8 mouse cellular contexts compared by ENCODE assay signal in the genomic region with DNA sequence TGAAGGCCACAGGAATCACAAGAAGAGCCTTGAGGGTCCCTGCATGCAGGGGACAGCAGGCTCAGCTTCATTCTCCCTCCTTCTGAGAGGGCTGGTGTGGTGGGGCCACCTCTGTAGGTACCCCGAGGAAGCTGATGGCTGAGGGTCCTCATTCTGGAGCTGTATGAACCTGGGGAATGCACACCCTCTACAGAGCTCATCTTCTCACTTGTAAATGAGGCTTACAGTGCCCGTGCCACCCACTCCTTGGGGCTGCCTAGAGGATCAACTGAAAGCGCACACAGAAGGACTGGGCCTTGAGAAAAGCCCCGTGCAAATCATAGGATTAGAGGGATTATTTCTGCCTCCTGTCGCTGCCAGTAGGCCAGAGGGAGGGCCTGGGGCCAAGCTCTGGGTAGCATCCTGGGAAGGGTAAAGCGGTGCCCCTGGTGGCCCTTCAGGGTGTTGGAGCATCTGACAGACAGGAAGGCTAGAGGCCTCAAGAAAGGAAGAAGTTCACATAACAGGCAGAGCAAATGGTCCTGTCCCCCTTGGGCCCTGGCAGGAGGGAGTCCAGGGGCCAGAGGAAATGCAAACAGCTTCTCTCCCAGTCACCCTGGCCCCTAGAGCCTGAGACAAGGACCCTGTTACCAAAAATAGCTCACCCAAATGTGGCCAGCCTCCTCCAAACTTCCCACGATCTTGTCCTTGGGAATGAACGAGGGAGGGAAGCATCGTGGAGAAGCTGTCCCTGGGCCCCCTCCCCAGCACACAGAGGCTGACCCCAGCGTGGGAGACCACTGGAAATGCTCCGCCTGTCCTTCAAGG. TPM values are rescaled to one million over a fixed set of nuclear protein-coding genes. Genes with fewer than 3 reads are reported as not detected.
DNase-seq lines count a peak whose midpoint lies in the region; ATAC-seq lines count a peak whose summit lies in the region.

No protein-coding gene starts in this region.

- no peaks in the 10 kb centered on the region for H3K27me3 ChIP-seq in kidney, embryonic 16.5 days (ENCODE audit: insufficient read depth, low read length)

- no peaks in the 10 kb centered on the region for H3K9me3 ChIP-seq in kidney, embryonic 16.5 days (ENCODE audit: low read length)

- peaks cover 15% of the 10 kb centered on the region for H3K36me3 ChIP-seq in kidney, embryonic 16.5 days (ENCODE audit: insufficient read depth, low read length)

- peak overlapping the region; percentile 31 for H3K9ac ChIP-seq in kidney, embryonic 16.5 days (replicated peaks; ENCODE audit: low read length)

- peak; percentile 49 to 59 for DNase-seq in cerebellum, postnatal 10 days
- no peak for DNase-seq in cerebellum, adult 8-10 months
- peak; percentile 37 for DNase-seq in ovary, adult 18-20 months (ENCODE audit: low spot score)
- no peak for DNase-seq in ovary, postnatal 14 days (ENCODE audit: low spot score)
- peak; percentile 88 for DNase-seq in retina, adult 2 months (ENCODE audit: low read depth, low spot score)
- DNase-seq in urinary bladder, postnatal 14 days (ENCODE audit: low spot score): no peak
- no peak for DNase-seq in urinary bladder, postnatal 4 days (ENCODE audit: low spot score in 2 of 2)

- 34% methylated on average over 11 of the region's 11 CpGs for WGBS in kidney, embryonic 16.5 days

- H3K27ac ChIP-seq in kidney, embryonic 16.5 days (ENCODE audit: low read length): peak overlapping the region; percentile 68

- H3K4me3 ChIP-seq in kidney, embryonic 16.5 days (ENCODE audit: low read length): no peak overlapping the region

- no peak overlapping the region for H3K4me2 ChIP-seq in kidney, embryonic 16.5 days (replicated peaks; ENCODE audit: low read depth, low read length)

- peak; percentile 16; the same call in 1 of the 2 replicates for ATAC-seq in kidney, embryonic 16.5 days (ENCODE audit: low FRiP score, low TSS enrichment)

- peaks cover 40% of the 10 kb centered on the region for H3K4me1 ChIP-seq in kidney, embryonic 16.5 days (ENCODE audit: insufficient read depth, low read length)

RNA-seq across cellular contexts. Expression of a gene that starts 16.2 kb away (rescaled TPM):
- 89.6 and 95.3 TPM in 2 replicates for polyA plus RNA-seq in kidney, embryonic 16.5 days (2015; fragmentation: Nextera tagmentation; extraction: Ambion mirVana)

RNA-seq across cellular contexts. Expression of a gene that starts 16.2 kb away (rescaled TPM):
- polyA plus RNA-seq in kidney, embryonic 16.5 days (2015; fragmentation: Nextera tagmentation; extraction: Ambion mirVana): 26.8 TPM in 2 replicates

RNA-seq across cellular contexts. Expression of a gene that starts 23.6 kb away (rescaled TPM):
- polyA plus RNA-seq in kidney, embryonic 16.5 days (2015; fragmentation: Nextera tagmentation; extraction: Ambion mirVana): 21.4 and 24.0 TPM in 2 replicates

RNA-seq across cellular contexts. Expression of a gene that starts 31.2 kb away (rescaled TPM):
- polyA plus RNA-seq in kidney, embryonic 16.5 days (2015; fragmentation: Nextera tagmentation; extraction: Ambion mirVana): 67.8 and 80.4 TPM in 2 replicates

Comparison
In these comparisons a context has a peak if more than half of its experiments do, and no peak if none do; other contexts are left out.
1. DNase-seq: peak in cerebellum, postnatal 10 days (2 of 2), ovary, adult 18-20 months (single experiment) and retina, adult 2 months (single experiment); none in cerebellum, adult 8-10 months (single experiment), ovary, postnatal 14 days (single experiment), urinary bladder, postnatal 14 days (single experiment) and urinary bladder, postnatal 4 days (0 of 2).